Mouse (Mus musculus): ENCODE measurements around the gene Lca5. TPM values are rescaled to one million over a fixed set of nuclear protein-coding genes. Genes with fewer than 3 reads are reported as not detected.

Lca5 gene
- polyA plus RNA-seq, 2 experiments: 11.7 to 17.9 TPM

DNA sequence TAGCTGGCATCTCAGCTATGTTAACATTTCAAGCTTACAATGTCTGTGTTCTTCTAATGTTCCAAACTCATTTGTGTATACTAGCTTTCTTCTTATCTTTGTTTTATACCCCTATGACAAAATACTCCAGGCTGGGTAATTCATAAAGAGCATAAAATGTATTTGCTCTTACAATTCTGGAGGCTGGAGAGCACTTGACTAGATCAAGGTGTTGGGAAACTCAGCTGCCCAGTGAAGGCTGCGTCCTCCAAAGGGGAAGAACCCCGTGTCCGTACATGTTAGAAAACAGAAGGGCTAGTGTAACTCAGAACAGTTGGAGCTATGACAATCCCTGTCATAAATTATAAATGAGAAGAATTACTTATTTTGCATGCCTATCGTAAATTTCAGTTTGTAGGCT lies 42.5 kb upstream of the Lca5 start:
- WGBS: 83% methylated on average over 4 of the region's 4 CpGs
- Histone ChIP-seq H3K36me3 (ENCODE audit: control insufficient read depth, insufficient read depth, low read length) (no peaks in the 10 kb centered on the region), H3K4me3 (replicated peaks; ENCODE audit: low read length) (no peak overlapping the region), H3K9me3 (ENCODE audit: control insufficient read depth, low read length) (no peaks in the 10 kb centered on the region), H3K9ac (ENCODE audit: low read depth, low read length, severe bottlenecking) (no peak overlapping the region), H3K27me3 (ENCODE audit: control insufficient read depth, insufficient read depth, low read length) (no peaks in the 10 kb centered on the region), H3K4me1 (ENCODE audit: control insufficient read depth, insufficient read depth, low read length) (peaks cover 7% of the 10 kb centered on the region), H3K4me2 (replicated peaks; ENCODE audit: low read depth, low read length, severe bottlenecking) (no peak overlapping the region), H3K27ac (replicated peaks; ENCODE audit: low read depth, low read length) (no peak overlapping the region)
- ATAC-seq (ENCODE audit: low FRiP score, low read depth) (no peak), DNase-seq (ENCODE audit: low spot score) (no peak)
- TF ChIP-seq POLR2A (IDR thresholded peaks at IDR 0.05; ENCODE audit: borderline replicate concordance, extremely low read depth, insufficient read depth, insufficient read length): no peak

- no peak overlapping the region for H3K4me3 ChIP-seq (replicated peaks; ENCODE audit: low read length)
- TF ChIP-seq POLR2A (IDR thresholded peaks at IDR 0.05; ENCODE audit: borderline replicate concordance, extremely low read depth, insufficient read depth, insufficient read length): no peak
- no peaks in the 10 kb centered on the region for H3K9me3 ChIP-seq (ENCODE audit: control insufficient read depth, low read length)
- no peak overlapping the region for H3K9ac ChIP-seq (ENCODE audit: low read depth, low read length, severe bottlenecking)
- H3K27ac ChIP-seq (replicated peaks; ENCODE audit: low read depth, low read length): peak overlapping the region; percentile 30
- H3K4me2 ChIP-seq (replicated peaks; ENCODE audit: low read depth, low read length, severe bottlenecking): no peak overlapping the region
- peaks cover 7% of the 10 kb centered on the region for H3K4me1 ChIP-seq (ENCODE audit: control insufficient read depth, insufficient read depth, low read length)
- H3K27me3 ChIP-seq (ENCODE audit: control insufficient read depth, insufficient read depth, low read length): no peaks in the 10 kb centered on the region
- DNase-seq (ENCODE audit: low spot score): peak; percentile 16
- 61% methylated on average over 4 of the region's 4 CpGs for WGBS
- peak; percentile 90 for ATAC-seq (ENCODE audit: low FRiP score, low read depth)
- no peaks in the 10 kb centered on the region for H3K36me3 ChIP-seq (ENCODE audit: control insufficient read depth, insufficient read depth, low read length)
Measured at GRCm38 (mm10) chr9:83482176-83482949, 41.4 kb upstream of the Lca5 start.

GRCm38 (mm10) chr9:83469871-83470270 lies 28.9 kb upstream of the Lca5 start:
- H3K9me3 ChIP-seq (ENCODE audit: control insufficient read depth, low read length): no peaks in the 10 kb centered on the region
- H3K27ac ChIP-seq (replicated peaks; ENCODE audit: low read depth, low read length): no peak overlapping the region
- no peak for TF ChIP-seq POLR2A (IDR thresholded peaks at IDR 0.05; ENCODE audit: borderline replicate concordance, extremely low read depth, insufficient read depth, insufficient read length)
- H3K4me1 ChIP-seq (ENCODE audit: control insufficient read depth, insufficient read depth, low read length): no peaks in the 10 kb centered on the region
- ATAC-seq (ENCODE audit: low FRiP score, low read depth) (no peak), DNase-seq (ENCODE audit: low spot score) (no peak)
- 64% methylated on average over 2 of the region's 2 CpGs for whole genome bisulfite sequencing
- no peak overlapping the region for H3K9ac ChIP-seq (ENCODE audit: low read depth, low read length, severe bottlenecking)
- H3K4me3 ChIP-seq (replicated peaks; ENCODE audit: low read length): no peak overlapping the region
- no peaks in the 10 kb centered on the region for H3K27me3 ChIP-seq (ENCODE audit: control insufficient read depth, insufficient read depth, low read length)
- H3K4me2 ChIP-seq (replicated peaks; ENCODE audit: low read depth, low read length, severe bottlenecking): no peak overlapping the region
- H3K36me3 ChIP-seq (ENCODE audit: control insufficient read depth, insufficient read depth, low read length): no peaks in the 10 kb centered on the region

GRCm38 (mm10) chr9:83447771-83448170 lies 6.8 kb upstream of the Lca5 start:
- Histone ChIP-seq H3K4me2 (replicated peaks; ENCODE audit: low read depth, low read length, severe bottlenecking) (peak overlapping the region; percentile 67), H3K9ac (ENCODE audit: low read depth, low read length, severe bottlenecking) (peak overlapping the region; percentile 62), H3K36me3 (ENCODE audit: control insufficient read depth, insufficient read depth, low read length) (no peaks in the 10 kb centered on the region), H3K27ac (replicated peaks; ENCODE audit: low read depth, low read length) (no peak overlapping the region), H3K9me3 (ENCODE audit: control insufficient read depth, low read length) (no peaks in the 10 kb centered on the region), H3K27me3 (ENCODE audit: control insufficient read depth, insufficient read depth, low read length) (no peaks in the 10 kb centered on the region), H3K4me3 (replicated peaks; ENCODE audit: low read length) (peak overlapping the region; percentile 41), H3K4me1 (ENCODE audit: control insufficient read depth, insufficient read depth, low read length) (no peaks in the 10 kb centered on the region)
- ATAC-seq (ENCODE audit: low FRiP score, low read depth): peak; percentile 71; the same call in 1 of the 2 replicates
- 2% methylated on average over 22 of the region's 22 CpGs for WGBS
- DNase-seq (ENCODE audit: low spot score): peak; percentile 13
- 0 out of 2 replicates have a peak, but pooled peaks have one; percentile 33 for TF ChIP-seq POLR2A (IDR thresholded peaks at IDR 0.05; ENCODE audit: borderline replicate concordance, extremely low read depth, insufficient read depth, insufficient read length)

- DNase-seq (ENCODE audit: low spot score): no peak
- Histone ChIP-seq H3K4me2 (replicated peaks; ENCODE audit: low read depth, low read length, severe bottlenecking) (peak overlapping the region; percentile 67), H3K27me3 (ENCODE audit: control insufficient read depth, insufficient read depth, low read length) (no peaks in the 10 kb centered on the region), H3K4me1 (ENCODE audit: control insufficient read depth, insufficient read depth, low read length) (no peaks in the 10 kb centered on the region), H3K36me3 (ENCODE audit: control insufficient read depth, insufficient read depth, low read length) (no peaks in the 10 kb centered on the region), H3K9me3 (ENCODE audit: control insufficient read depth, low read length) (no peaks in the 10 kb centered on the region), H3K27ac (replicated peaks; ENCODE audit: low read depth, low read length) (no peak overlapping the region), H3K4me3 (replicated peaks; ENCODE audit: low read length) (peak overlapping the region; percentile 41), H3K9ac (ENCODE audit: low read depth, low read length, severe bottlenecking) (no peak overlapping the region)
- WGBS: 65% methylated on average over 9 of the region's 9 CpGs
- ATAC-seq (ENCODE audit: low FRiP score, low read depth): no peak
- no peak for TF ChIP-seq POLR2A (IDR thresholded peaks at IDR 0.05; ENCODE audit: borderline replicate concordance, extremely low read depth, insufficient read depth, insufficient read length)
Measured at GRCm38 (mm10) chr9:83447176-83447575, 6.2 kb upstream of the Lca5 start.
